Mouse (Mus musculus) kidney, adult 2 months (tissue): ENCODE data around the gene Scn10a.

Experiments
- CTCF ChIP-seq: fragments of 200-500 bp; conservative IDR thresholded peaks from 2 replicates; pipeline ENCODE4 v1.5.1; 2011; ENCODE audit warnings: low read depth, mild to moderate bottlenecking, control low read depth, low read length, moderate library complexity, mixed read lengths; ENCODE audit not compliant: insufficient read depth, insufficient read length
- POLR2A ChIP-seq: fragments of 200-500 bp; IDR thresholded peaks from one replicate; pipeline ENCODE4 v1.6.1; 2011; ENCODE audit warnings: low read depth, low read length, control low read depth

DNA sequence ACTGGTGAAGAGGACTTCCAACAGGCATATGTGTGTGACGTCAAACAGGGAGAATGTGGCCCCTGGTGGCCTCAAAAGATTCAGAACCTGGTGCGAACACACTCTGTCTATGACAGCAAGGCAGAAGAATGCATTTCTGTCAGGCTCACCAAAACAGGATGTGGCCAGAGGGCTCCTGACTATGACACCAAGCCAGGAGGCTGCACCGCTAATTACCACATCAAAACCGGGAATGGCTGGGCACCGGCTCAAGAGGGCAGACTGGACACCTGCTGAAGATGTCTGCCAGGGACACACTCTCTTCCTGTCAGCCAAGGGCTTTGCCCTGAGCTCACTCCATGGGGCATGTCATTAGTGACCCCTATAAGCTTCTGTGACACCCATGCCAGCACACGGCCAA is 155.5 kb downstream of the Scn10a start:
- TF ChIP-seq CTCF (no peak), POLR2A (no peak)
